Mouse (Mus musculus): Measurements from ENCODE around the gene Pigl.
"Not testable (repeated sequence)": the region's sequence is repeated elsewhere in the genome, so short reads cannot be mapped to it uniquely, and the experiment has no call there.

Gene Pigl

DNA sequence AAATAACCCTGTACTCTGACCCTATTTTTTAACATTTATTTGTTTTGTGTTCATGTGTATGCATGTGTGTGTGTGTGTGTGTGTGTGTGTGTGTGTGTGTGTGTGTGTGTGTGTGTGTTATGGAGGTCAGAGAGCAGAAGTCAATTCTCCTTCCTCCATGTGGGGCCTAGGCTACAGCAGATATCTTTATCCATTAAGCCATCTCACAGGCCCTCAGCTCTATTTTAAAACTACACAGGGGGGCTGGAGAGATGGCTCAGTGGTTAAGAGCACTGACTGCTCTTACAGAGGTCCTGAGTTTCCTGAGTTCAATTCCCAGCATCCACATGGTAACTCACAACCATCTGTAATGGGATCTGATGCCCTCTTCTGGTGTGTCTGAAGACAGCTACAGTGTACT lies 9.0 kb downstream of the Pigl start:
- DNase-seq (ENCODE audit: low read depth, low spot score), result not testable (repeated sequence)

GRCm38 (mm10) chr11:62470451-62470850 lies 12.2 kb downstream of the Pigl start:
- no peak for DNase-seq (ENCODE audit: low read depth, low spot score)

- DNase-seq (ENCODE audit: low read depth, low spot score), result no peak
Observed at GRCm38 (mm10) chr11:62473516-62473915, 15.3 kb downstream of the Pigl start.

- DNase-seq (ENCODE audit: low read depth, low spot score), result no peak
Observed at GRCm38 (mm10) chr11:62476156-62476555, 17.9 kb downstream of the Pigl start.

GRCm38 (mm10) chr11:62478931-62479330 lies 20.7 kb downstream of the Pigl start:
- no peak for DNase-seq (ENCODE audit: low read depth, low spot score)

DNA sequence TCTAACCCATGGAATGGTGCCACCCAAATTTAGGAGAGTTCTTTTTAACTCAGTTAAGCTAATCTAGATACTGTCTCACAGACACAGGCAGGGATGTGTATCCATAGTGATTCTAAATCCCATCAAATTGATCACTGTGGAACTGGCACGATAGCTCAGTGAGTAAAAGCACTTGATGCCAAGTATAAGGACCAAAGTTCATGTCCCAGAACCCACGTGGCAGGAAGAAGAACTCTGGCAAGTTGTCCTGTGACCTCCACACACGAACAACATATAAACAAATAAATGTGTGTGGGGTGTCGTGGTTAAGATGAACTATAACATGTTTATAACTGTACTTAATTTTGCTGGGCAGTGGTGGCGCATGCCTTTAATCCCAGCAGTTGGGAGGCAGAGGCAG lies 21.3 kb downstream of the Pigl start:
- DNase-seq (ENCODE audit: low read depth, low spot score), result no peak

DNA sequence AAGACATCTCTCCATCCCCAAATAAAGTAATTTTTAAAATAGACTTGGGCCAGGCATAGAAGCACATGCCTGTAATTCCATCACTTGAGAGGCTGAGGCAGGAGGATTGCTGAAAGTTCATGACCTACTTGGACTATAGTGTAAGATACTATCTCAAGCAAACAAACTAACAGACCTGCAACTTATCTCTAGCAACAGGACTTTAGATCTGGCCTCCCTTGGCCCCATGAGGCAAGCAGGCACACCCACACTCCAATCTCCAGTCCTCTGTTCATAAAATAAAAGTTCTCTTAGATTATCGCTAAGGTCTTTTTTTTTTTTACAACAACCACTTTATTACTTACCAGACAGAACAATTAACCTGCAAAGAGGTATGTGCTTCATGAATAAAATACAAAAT lies 28.7 kb downstream of the Pigl start:
- no peak for DNase-seq (ENCODE audit: low read depth, low spot score)

DNA sequence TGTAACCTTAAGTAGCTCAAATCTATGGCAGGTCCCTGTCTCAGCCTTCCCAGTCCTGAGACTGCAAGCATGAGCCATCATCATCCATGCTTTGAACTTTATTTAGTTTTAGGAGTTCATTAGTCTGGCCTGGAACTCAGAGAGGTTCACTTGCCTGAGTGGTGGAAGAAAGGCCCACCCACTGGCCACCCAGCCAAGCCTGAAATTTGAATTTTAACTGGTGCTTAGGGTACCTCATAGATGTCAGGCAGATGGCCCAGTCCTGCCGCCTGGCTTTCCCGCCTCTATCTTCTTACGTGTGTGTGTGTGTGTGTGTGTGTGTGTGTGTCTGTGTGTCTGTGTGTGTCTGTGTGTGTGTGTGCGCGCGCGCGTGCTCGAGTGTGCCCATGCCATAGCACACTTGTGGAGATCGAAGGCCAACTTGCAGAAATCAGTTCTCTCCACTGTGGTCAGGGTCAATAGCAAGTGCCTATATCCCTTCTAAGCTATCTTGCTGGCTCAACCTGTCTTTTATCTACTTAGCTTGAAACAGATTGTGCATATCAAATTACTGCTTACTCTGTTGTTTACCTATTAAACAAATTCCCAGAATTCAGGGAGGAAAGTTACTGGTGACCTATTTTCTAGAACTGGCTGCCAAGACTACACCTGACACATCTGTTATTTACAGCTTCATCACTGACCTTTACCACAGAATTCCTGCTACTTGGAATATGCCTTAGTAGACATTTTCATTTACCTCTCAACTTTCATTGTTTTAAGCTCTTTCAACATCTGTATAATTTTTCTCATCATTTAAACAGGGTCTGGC lies 29.5 kb downstream of the Pigl start:
- no peak for DNase-seq (ENCODE audit: low read depth, low spot score)

DNA sequence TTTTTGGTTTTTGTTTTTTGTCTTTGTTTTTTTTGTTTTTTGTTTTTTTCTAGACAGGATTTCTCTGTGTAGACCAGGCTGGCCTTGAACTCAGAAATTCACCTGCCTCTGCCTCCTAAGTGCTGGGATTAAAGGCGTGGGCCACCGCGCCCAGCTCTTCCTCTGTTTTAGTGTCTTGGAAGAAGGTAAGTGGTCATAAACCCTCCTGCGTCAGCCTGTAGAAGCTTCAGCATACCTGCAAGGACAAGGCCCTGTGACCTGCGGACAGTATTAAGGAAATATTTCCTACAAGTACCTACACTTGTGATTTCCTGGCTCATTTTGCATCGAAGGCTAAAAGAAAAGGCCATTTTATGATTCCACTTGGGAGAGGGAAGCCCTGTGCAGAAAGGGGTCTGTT lies 35.4 kb downstream of the Pigl start:
- no peak for DNase-seq (ENCODE audit: low read depth, low spot score)

DNA sequence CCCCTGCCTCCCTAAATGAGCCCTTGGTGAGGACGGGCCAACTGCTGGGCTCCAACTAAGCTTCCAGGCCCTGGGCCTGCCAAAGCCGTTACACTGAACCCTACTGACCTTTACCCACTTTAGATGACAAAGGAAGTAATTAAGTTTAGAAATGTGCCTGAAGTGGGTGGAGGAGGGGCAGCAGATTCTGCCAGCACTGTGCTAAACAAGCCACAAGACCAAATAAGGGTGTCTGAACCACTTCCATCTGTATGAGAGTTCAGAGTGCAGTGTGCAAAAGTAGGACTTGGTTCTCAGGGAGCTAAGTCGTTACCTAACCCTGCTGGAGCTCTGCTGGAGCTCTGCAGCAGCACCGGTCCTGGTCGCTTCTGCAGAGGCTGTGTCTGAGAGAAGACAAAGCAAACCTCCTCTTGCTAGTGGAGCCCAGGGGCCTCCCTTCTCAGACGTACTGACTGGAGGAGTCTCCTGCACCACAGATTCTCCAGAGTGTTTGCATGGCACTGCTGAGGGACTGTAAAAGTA lies 36.6 kb downstream of the Pigl start:
- DNase-seq (ENCODE audit: low read depth, low spot score), result peak; percentile 68

GRCm38 (mm10) chr11:62495276-62495801 lies 37.1 kb downstream of the Pigl start:
- no peak for DNase-seq (ENCODE audit: low read depth, low spot score)

DNA sequence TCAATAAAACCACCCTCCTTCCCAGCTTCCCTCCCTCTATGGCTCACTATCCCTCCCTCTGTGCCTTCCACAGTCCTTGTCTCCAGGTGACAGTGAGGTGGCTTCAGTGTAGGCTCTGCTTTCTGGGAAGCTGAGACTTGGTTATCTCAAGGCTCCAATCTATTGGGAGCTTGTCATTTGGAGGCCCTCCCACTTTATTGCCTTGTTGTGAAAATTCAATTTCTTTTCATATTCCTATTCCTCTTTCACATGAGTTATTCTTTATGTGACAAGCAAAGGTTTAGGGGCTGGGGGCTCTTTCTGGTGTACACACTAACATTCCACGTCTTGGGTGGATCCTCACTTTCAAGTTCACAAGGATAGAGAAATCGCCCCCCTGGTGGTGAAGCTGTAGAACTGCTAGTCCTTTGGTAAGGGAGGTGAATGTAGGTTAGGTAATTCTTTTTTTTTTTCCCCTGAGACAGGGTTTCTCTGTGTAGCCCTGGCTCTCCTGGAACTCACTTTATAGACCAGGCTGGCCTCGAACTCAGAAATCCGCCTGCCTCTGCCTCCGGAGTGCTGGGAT lies 38.0 kb downstream of the Pigl start:
- DNase-seq (ENCODE audit: low read depth, low spot score), result peak; percentile 31

DNA sequence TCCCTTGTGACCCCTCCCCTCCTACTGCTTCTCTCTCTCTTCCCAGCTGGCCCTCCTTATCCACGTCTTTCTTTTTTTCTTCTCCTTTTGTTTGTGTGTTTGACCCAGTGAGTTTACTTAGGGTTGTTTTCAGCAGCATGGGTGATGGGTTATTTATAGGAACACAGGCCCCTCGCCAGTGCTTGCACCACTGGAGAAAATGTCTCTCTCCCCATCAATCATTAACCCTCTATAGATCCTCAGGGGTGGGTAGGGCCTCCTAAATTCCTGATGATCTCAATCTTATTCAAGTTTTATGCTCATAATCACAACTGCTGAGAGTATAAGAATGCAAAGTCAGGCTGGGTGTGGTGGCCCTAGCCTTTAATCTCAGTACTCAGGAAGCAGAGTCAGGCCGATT lies 38.9 kb downstream of the Pigl start:
- DNase-seq (ENCODE audit: low read depth, low spot score), result no peak

- DNase-seq (ENCODE audit: low read depth, low spot score), result no peak
Observed at GRCm38 (mm10) chr11:62498802-62499201, 40.5 kb downstream of the Pigl start.

- no peak for DNase-seq (ENCODE audit: low read depth, low spot score)
Observed at GRCm38 (mm10) chr11:62500529-62500928, 42.3 kb downstream of the Pigl start.

DNA sequence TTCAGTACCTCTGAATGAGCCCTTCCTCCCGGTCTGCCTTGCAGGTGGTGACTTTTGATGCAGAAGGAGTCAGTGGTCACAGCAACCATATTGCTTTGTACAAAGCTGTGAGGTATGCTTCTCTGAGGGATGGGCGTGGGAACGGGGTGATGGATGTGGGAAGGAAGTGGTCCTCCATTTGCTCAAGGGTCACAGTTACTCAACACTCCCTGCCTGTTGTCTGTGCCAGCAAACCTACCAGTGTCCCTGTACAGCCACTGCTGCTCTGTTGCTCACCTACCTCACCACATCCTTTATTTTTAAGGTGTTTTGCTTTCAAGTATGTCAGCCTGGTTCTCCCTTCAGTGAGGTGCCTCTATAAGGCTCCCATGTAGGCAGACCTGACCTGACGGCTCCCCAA lies 49.4 kb downstream of the Pigl start:
- no peak for DNase-seq (ENCODE audit: low read depth, low spot score)

- not testable (repeated sequence) for DNase-seq (ENCODE audit: low read depth, low spot score)
Observed at GRCm38 (mm10) chr11:62508365-62508764, 50.1 kb downstream of the Pigl start.

DNA sequence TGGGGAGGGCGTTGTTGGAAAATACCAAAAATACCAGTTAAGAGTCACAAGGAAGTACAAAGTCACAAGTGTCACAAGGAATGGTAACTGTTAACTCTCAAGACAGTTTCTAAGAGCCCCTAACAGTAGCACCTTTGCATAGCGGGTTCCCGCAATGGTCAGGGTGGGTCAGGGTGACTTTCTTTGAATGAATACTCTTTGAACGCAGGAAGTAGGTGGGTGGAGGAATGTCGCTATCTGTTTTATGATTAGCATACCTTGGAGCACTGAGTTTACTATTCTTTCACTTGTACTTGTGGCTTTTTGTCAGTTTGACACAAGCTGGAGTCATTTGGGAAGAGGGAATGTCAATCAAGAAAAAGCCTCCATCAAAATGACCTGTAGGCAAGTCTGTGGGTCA lies 50.6 kb downstream of the Pigl start:
- DNase-seq (ENCODE audit: low read depth, low spot score), result not testable (repeated sequence)

DNA sequence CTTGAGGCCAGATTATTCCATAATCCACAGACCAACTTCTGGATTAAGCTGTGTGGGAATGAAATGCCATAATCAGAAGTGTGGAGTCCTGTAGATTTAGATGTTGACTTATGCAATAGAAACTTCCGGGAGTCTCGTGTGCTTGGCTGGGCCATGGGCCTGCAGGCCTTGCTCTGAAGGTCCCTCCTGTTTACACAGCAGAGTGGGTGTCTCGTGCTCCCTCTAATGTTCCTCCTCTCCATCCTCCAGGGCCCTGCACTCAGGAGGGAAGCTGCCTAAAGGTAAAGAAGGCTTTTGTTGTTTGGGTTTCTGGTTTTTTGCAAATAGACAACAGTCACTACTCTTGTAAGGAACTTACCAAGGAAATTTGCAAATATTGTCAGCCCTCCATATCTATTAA lies 51.3 kb downstream of the Pigl start:
- DNase-seq (ENCODE audit: low read depth, low spot score), result no peak

DNA sequence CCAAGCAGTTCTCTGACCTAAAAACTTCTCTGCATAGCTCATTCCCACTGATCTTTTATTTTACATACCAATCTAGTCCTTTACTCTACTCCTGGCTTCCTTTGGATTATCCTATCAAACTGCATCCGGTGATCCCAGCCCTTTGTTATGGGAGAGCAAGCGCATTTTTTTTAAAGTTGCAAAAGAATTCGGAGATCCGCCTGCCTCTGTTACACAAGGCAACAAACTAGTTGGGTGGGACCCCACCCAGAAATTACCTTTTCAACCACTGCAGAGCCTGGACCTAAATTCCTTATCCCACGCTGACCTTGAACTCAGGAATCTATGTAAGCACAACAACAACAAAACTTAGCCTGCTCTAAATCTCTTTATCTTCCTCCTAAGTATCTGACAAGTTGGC lies 52.7 kb downstream of the Pigl start:
- no peak for DNase-seq (ENCODE audit: low read depth, low spot score)

- no peak for DNase-seq (ENCODE audit: low read depth, low spot score)
Observed at GRCm38 (mm10) chr11:62511444-62512202, 53.4 kb downstream of the Pigl start.

DNA sequence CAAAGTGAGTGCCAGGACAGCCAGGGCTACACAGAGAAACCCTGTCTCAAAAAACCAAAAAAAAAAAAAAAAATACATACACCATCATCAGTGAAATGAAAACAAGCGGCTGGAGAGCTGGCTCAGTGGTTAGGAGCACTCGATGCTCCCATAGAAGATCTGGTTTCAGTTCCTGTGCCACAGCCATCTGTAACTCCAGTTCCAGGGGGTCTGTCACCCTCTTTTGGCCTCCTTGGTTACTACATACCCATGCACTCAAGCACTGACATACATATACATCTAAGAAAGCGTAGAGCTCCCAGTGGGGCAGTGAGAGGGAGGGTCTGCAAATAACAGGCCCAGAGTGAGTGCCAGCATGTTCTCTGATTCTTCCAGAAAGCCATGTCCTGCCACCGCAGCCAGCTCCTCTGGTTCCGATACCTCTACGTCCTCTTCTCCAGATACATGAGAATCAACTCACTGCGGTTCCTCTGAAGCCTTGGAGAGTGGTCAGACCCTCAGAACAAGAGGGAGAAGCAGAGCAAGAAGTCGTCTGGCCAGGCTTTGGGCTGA lies 54.3 kb downstream of the Pigl start:
- DNase-seq (ENCODE audit: low read depth, low spot score), result no peak

Data from forelimb bud, embryonic 11.5 days (tissue).